Mouse (Mus musculus): Measurements from ENCODE around the gene Dppa4.

The Dppa4 gene

GRCm38 (mm10) chr16:48283517-48283916 lies at the start of gene Dppa4:
Gene Dppa4, plus strand, starts transcription at chr16:48283733.
- TF ChIP-seq GATA4 (IDR thresholded peaks at IDR 0.05; ENCODE audit: insufficient replicate concordance, low read length): no peak

GRCm38 (mm10) chr16:48234999-48235398 lies 48.5 kb upstream of the Dppa4 start:
- no peak for TF ChIP-seq GATA4 (IDR thresholded peaks at IDR 0.05; ENCODE audit: insufficient replicate concordance, low read length)

- no peak for TF ChIP-seq GATA4 (IDR thresholded peaks at IDR 0.05; ENCODE audit: insufficient replicate concordance, low read length)
Measured at GRCm38 (mm10) chr16:48237676-48238075, 45.9 kb upstream of the Dppa4 start.

- no peak for TF ChIP-seq GATA4 (IDR thresholded peaks at IDR 0.05; ENCODE audit: insufficient replicate concordance, low read length)
Measured at GRCm38 (mm10) chr16:48247044-48247661, 36.4 kb upstream of the Dppa4 start.

GRCm38 (mm10) chr16:48252824-48253223 lies 30.7 kb upstream of the Dppa4 start:
- TF ChIP-seq GATA4 (IDR thresholded peaks at IDR 0.05; ENCODE audit: insufficient replicate concordance, low read length): no peak

GRCm38 (mm10) chr16:48254584-48254983 lies 28.9 kb upstream of the Dppa4 start:
- no peak for TF ChIP-seq GATA4 (IDR thresholded peaks at IDR 0.05; ENCODE audit: insufficient replicate concordance, low read length)

- no peak for TF ChIP-seq GATA4 (IDR thresholded peaks at IDR 0.05; ENCODE audit: insufficient replicate concordance, low read length)
Measured at GRCm38 (mm10) chr16:48259519-48259918, 24.0 kb upstream of the Dppa4 start.

- no peak for TF ChIP-seq GATA4 (IDR thresholded peaks at IDR 0.05; ENCODE audit: insufficient replicate concordance, low read length)
Measured at GRCm38 (mm10) chr16:48262901-48263300, 20.6 kb upstream of the Dppa4 start.

- TF ChIP-seq GATA4 (IDR thresholded peaks at IDR 0.05; ENCODE audit: insufficient replicate concordance, low read length): no peak
Measured at GRCm38 (mm10) chr16:48265856-48266255, 17.7 kb upstream of the Dppa4 start.

- TF ChIP-seq GATA4 (IDR thresholded peaks at IDR 0.05; ENCODE audit: insufficient replicate concordance, low read length): no peak
Measured at GRCm38 (mm10) chr16:48276940-48277339, 6.6 kb upstream of the Dppa4 start.

- no peak for TF ChIP-seq GATA4 (IDR thresholded peaks at IDR 0.05; ENCODE audit: insufficient replicate concordance, low read length)
Measured at GRCm38 (mm10) chr16:48280883-48281282, 2.6 kb upstream of the Dppa4 start.

- TF ChIP-seq GATA4 (IDR thresholded peaks at IDR 0.05; ENCODE audit: insufficient replicate concordance, low read length): no peak
Measured at GRCm38 (mm10) chr16:48282801-48283200, 732 bp upstream of the Dppa4 start.

- no peak for TF ChIP-seq GATA4 (IDR thresholded peaks at IDR 0.05; ENCODE audit: insufficient replicate concordance, low read length)
Measured at GRCm38 (mm10) chr16:48285517-48285916, 2.0 kb downstream of the Dppa4 start.

- no peak for TF ChIP-seq GATA4 (IDR thresholded peaks at IDR 0.05; ENCODE audit: insufficient replicate concordance, low read length)
Measured at GRCm38 (mm10) chr16:48297384-48298136, 14.0 kb downstream of the Dppa4 start.

- TF ChIP-seq GATA4 (IDR thresholded peaks at IDR 0.05; ENCODE audit: insufficient replicate concordance, low read length): no peak
Measured at GRCm38 (mm10) chr16:48299884-48300283, 16.4 kb downstream of the Dppa4 start.

GRCm38 (mm10) chr16:48303509-48303908 lies 20.0 kb downstream of the Dppa4 start, which contains the start of gene Dppa2:
Gene Dppa2, plus strand, starts transcription at chr16:48303908.
- no peak for TF ChIP-seq GATA4 (IDR thresholded peaks at IDR 0.05; ENCODE audit: insufficient replicate concordance, low read length)

Measured in liver, adult (tissue).